Mouse (Mus musculus) gastrocnemius, adult 8-10 months (tissue): Measurements from ENCODE around the gene Apbb1. TPM values are rescaled to one million over a fixed set of nuclear protein-coding genes. Genes with fewer than 3 reads are reported as not detected.

Experiments used
- DNase-seq, 2 experiments: peaks; one replicate each; pipeline ENCODE4 v3.0.0; 2022; ENCODE audit warnings: low spot score in 2 of 2
- total RNA-seq, 4 experiments: library from RNA; stranded (reverse); gene quantifications; 2 replicates each; pipeline ENCODE4 v1.2.4; 2022

Apbb1 gene
- total RNA-seq, 4 experiments from 2014 or later, result 4.7 to 8.0 (median 6.8) TPM

DNA sequence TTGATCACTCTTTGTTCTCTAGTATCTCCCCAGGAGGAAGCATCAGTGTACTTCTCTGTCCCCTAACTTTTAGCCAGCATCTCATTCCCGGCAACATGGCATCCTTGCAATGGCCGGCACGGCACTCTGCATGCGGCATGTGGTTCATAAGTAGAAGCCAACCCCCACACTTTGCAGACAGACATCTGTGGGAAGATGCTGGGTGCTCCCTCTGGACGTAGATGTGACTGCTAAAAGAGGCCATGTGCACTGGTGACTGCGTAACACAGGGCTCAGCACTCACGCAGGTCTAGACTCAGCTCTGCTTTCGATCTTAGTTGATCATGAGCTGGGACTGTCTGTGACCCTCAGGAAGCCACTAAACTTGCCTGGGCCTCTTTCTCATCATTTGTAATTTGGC, 8.5 kb downstream of the Apbb1 start:
- DNase-seq, result no peak

DNA sequence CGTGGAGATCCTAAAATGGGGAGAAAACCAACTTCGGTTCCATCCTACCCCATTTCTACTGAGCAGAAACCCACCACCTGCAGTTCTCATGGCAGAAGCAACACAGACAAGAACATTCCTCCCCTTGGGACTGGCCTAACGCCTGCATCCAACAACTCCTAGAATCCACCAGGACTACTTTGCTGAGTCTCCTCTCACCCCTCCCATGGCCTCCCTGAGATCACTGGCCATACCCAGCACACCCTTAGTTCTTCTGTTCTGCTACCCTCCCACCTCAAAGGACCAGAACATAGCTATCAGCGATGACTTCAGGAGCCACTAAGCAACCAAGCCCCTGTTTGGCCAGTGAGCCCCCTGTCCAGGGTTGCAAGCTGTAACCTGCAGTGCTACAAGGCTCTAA, 10.7 kb downstream of the Apbb1 start:
- no peak for DNase-seq

DNA sequence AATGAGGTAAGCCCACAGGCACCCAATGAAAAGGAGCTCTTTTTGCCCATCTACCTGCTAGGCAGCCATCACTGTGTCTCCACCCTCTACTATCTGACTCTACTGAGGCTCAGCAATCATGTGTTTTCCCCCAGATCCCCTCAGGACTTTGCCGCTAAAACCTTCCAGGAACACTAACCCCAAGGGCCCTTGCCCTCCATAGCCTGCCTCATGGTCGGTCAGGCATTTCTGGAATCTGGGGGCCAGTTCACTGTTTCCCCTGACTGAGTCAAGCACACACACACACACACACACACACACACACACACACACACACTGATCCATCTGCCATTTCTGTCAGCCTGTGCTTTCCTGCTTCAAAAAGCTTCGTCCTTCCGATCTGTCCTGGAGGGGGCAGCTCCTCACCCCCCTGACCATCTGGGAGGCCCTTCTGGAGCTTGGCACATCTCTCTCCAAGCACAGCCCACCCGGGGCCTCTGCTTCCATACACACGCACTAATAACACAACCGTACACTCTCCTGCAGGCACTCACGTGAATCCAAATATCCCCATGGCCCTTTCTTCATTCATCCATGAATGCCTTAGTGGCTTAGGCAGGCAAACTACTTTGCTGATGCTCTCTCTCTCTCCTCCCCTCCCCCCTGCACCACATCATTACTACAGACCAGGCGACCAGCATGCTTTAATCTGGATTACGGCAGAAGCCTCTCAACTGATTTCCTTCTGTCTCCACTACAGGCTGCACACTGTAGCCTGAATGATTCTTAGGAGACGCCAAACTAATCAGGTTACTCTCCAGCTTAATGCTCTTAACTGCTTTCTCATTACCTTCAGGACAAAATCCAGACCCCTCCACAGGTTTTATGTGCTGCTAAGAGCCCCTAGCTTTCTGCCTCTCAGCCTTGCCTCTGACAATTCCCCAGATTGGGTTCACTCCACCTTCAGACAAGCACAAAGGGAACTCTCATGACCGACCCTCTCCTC, 11.6 kb downstream of the Apbb1 start:
- DNase-seq, result no peak

DNA sequence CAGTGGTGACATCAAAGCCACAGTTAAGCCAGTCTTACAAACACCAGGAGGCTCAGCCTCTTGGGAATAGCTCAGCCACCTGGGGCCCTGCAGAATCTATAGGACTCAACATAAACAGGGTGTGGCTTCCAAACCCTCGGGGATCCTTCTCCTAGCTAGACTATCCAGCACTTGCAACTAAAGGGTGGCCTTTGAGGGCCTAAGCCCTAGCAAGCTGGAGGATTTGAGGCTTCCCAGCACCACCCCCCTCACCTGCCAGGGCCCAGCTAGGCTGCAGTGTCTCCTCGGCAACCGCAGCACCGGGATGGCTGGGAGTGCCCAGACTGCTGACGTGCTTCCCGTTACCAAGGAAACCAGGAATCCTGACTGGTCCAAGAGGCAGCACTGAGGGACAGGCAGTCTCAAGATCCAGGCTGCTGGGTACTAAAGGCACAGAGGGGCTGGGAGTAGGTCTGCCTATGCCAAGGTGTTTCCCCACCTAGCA, 12.4 kb downstream of the Apbb1 start:
- DNase-seq, result no peak

DNA sequence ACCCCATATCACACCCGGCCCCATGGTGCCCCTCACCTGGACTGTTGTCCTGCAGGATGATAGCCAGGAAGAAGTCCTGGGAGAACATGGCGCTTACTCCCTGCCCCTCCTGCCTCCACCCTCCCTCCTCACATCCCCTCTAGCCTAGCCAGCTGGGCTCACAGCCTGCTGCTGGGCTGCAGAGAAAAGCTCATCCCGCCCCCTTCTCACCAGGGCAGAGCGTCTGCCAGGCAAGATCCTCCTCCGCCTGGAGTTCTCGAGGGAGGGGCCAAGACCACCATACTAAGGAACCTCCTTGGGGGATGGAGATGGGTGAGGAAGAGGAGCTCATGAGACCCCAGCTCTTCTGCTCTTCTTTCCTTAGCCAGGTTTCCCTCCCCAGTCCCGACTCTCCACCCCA, 12.9 kb downstream of the Apbb1 start:
- DNase-seq, result no peak

DNA sequence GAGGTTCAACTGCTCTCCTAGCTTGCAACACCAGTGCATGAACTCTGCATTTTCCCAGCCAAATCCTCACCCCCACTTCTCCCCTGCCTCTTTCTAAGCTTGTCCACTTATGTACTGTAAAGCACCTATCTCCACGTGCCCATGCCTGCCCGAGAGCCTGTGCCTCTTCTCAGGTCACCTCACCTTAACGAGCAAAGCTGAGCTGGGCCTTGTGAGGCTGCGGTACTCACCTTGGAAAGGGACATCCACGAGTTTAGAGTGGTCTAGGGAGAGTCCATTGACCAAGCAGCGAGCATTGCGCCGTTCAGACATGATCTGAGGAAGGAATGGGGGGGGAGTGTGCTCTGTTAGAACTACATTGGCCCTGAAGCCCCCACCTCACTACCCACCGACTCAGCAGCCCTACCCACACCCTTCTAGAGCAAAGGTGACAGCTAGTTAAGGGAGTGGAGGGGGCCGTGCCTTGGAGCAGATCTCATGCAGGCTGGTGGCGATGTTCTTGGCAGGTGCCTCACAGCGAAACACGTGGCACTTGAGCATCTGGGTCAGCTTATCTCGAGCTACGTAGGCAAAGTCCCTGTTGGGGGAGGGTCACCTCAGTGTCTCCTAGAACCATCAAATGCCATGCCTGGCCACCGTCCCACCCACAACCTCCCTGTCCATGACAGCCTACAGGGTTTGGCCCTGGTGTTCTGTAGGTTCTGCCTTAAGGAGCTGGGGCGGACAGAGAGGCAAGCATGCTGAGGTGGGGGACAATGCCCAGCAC, 16.2 kb downstream of the Apbb1 start:
- DNase-seq, result no peak

DNA sequence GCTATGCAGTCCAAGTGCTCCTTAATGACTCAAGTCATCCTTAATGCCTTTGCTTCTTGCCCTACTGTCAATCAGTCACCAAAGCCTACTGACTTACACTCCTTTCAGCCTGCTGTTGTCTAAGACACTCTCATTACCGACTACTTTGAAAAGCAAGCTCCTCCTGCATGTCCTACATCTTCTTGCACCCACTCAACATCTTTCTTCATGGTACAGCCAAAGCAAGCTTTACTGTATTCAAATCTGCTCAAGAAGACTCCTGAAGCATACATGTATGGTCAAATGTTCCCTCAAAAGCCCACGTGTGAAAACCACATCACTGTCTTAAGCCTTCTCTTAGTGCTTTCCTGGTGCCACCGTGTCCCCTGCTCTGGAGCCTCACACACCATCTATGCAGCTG, 18.1 kb downstream of the Apbb1 start:
- no peak for DNase-seq

DNA sequence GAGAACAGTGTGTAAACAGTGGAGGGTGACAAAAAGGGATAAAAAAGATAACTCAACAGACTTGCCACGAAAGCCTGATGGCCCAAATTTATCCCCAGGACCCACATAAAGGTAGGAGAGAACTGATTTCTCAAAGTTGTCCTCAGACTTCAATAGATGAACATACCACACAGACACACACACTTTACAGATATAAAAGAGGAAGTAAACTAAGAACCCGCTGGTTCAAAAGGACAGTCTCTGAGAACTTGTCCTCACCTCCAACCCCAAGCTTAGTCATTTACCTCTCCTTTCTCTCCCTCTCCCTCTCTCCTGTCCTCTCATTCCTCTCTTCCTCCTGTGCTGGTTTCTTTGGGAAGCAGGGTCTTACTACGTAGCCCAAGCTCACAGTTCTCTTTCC, 19.1 kb downstream of the Apbb1 start:
- DNase-seq, result no peak

DNA sequence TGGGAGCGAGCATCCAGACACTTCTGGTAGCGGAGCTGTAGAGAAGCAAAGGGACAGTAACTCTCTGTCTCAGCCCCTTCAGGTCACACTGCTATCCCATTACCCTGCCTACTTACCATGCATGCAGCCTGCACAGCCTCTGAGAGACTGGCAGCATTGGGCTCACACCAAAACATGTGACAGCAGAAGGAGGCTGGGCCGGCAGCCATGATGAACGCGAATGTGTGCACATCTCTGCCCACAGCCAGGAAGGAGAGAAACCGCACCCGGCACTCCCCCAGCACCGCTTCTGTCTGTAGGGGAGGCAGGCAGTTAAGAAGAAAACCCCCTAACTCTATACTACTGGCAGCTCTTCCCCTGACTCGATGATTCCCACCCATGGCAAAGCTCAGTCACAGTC, 22.4 kb downstream of the Apbb1 start:
- DNase-seq, result no peak

DNA sequence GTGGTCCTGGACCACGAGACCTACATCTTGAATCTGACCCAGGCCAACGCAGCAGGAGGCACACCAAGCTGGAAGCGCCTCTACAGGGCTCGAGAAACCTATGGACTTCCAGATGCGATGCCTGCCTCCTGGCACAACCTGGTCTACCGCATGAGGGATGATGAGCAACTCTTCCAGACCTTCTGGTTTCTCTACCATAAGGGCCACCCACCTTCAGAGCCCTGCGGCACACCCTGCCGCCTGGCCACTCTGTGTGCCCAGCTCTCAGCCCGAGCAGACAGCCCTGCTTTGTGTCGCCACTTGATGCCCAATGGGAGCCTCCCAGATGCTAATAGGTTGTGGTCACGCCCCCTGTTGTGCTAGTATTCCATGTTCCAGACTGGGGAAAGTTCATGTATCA, 23.8 kb downstream of the Apbb1 start:
- DNase-seq, result no peak

DNA sequence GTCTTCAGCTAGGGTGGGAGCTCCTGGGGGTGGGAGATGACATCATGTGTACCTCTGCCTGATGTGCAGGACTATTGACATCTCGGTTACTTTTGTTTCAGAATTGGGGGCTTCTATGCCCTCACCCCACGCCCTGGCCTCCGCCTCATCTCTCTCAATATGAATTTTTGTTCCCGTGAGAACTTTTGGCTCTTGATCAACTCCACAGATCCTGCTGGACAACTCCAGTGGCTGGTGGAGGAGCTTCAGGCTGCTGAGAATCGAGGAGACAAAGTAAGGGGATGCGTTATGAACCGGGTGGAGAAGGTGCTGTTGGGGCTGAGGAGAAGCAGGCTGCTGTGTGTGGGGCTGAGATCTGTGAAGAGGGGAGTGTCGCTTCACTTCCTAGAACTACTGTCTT, 25.0 kb downstream of the Apbb1 start:
- no peak for DNase-seq

DNA sequence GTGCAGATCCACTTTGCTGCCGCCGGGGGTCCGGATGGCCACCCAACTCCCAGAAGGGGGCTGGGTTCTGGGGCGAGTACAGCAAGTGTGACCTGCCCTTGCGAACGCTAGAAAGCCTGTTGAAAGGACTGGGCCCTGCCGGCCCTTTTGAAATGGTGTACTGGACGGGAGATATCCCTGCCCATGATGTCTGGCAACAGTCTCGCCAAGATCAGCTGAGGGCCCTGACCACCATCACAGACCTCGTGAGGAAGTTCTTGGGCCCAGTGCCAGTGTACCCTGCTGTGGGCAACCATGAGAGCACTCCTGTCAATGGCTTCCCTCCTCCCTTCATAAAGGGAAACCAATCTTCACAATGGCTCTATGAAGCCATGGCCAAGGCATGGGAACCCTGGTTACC, 25.9 kb downstream of the Apbb1 start:
- no peak for DNase-seq

DNA sequence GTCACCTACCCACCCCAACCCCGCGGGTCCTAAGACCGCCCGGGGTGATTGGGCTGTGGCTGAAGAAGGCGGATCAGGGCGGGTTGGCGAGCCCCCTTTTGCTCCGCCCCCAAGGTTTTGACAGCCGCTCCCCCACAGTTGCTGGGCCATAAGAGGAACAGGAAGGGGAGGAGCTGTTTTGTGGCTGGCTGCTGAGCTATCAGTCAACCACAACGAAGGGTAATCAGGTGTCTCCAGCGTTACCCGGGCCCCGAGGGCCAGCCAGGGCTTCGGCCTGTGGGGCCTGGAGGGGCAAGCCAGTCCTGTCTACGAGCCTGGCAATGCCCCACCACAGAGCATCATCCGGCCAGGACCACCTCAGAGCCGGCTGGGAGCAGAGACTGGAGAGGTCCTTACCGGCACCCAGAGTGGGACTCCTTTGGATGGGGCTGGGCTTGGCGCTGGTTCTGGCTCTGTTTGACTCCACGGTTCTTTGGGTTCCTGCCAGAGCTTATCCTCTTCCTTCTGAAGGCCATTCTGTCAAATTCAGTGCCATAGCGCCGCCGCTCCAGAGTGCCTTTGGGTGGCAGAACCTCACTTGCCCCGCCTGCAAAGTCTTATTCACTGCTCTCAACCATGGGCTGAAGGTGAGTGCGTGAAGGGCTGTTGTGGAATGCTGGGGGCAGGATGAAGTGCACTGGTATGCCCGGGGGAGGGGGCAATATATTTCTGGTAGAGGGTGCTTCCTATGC, 27.1 kb downstream of the Apbb1 start, which contains the start of gene Smpd1:
Gene Smpd1 (plus strand): TSS at position 149 of the 731 bp plus-strand sequence.
- DNase-seq, result peak; percentile 87 to 92

DNA sequence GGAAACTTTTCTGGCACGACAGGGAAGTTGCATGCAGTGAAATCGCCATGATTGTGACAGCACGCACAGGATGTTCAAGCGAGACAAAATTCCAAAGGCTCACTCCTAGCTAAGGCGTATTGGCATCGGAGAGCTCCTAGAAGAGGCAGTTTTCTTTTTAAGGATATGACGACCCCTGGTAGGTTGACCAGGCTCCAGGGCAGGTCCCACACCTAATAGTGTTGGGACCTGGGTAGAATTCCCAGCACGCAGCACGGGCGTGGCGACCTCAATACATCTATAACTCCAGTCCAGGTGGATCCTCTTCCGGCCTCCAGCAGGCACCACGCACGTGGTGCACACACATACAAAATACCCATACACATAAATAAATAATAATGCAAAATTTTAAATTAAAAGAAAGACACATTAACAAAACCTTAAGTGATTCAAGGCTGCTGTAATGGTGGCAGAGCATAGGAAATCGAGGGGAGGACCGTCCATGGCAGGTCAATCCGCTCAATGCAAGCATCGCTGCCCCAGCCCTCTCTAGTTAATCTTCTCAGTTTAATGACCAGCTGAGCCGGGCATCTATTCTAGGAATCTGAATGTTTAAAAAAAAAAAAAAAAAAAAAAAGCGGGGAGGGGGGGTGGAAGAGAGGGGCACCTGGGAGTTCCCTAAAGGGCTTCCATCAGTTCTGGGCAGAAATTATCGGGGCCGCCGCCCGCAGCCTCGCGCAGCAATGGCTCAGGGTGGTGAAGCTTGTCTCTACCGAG, 27.8 kb downstream of the Apbb1 start:
- no peak for DNase-seq

DNA sequence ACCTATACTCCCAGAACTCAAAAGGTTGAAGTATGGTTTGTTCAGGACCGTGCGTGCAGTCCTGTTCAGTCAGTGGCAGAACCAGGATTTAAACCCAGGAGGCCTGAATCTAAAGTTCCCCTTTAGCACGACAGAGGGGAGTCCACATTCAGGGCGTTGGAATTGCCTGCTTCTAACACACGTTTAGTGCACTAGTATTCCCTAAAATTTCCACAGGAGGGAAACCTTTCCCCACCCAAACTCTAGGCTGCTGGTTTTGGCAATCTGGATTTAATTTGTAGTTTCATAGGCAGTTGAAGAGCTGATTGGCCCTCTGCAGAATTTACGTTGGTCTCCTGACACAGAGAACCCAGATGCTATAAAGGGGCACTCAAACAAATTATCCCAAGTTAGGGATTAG, 32.4 kb downstream of the Apbb1 start:
- DNase-seq, result no peak

DNA sequence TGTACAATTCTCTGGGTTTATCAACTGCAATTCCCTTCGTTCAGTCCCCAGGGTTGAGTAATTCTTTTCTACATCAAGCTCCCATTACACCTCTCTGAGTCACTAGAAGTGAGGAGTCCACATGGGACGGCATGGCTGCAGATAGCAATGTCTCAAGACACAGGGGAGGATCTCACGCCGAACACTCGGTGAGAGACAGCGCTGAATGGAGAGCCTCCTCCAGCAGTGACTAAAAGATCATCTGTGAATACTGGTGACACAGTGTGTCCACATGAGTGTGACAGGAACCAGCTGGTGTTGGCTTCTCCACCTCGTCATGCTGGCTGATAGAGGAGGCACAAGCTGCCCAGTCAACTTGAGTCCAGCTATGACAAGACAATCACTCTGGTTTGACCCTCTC, 33.5 kb downstream of the Apbb1 start:
- DNase-seq, result no peak

DNA sequence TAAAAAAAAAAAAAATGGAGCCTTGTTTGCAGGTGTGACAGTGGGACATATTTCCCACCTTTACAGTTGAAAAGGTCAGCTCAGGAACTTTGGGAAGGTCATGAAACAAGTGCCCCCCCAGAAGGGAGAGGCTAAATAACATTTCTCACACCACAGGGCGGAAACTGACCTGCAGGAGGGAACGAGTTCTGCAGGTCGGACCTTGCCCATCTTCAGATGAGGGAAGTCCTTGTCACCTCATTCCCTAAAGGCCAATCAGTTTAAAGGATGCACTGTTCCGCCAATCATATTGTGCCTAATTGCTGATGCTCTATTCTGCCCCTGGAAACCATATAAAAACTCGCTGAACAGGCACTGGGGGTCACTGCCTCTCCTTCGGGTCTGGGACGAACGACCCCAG, 35.5 kb downstream of the Apbb1 start:
- no peak for DNase-seq

DNA sequence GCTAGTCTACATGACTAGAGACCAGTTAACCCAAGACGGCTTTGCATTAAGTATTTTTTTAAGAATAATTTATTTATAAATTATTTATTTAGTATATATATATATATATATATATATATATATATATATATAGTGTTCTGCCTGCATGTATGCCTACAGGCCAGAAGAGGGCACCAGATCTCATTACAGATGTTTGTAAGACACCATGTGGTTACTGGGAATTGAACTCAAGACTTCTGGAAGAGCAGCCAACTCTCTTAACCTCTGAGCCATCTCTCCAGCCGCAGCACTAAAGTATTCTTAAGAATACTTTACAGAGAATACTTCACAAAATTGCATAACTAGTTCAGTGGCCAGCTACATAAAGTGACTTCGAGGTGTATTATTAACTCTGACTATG, 47.3 kb downstream of the Apbb1 start:
- DNase-seq, result no peak

DNA sequence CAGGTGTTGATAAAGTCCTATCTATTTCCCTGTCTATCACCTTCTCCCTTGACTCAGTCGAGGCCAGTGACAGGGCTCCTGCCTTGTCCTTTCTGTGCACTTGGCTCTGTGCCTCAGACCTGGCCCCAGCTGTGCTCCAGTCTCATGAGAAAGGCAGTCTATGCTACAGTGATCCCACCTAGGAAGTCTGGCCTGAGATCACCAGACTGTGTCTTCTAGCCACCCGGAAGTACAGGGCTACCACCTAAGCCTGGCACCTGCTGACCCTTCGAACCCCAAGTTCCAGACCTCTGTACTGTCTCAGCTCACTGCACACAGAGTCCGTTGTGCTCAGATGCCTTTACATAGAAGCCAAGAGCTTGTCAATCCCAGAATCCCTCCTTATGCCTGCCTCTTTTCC, 53.4 kb downstream of the Apbb1 start:
- DNase-seq, result no peak

DNA sequence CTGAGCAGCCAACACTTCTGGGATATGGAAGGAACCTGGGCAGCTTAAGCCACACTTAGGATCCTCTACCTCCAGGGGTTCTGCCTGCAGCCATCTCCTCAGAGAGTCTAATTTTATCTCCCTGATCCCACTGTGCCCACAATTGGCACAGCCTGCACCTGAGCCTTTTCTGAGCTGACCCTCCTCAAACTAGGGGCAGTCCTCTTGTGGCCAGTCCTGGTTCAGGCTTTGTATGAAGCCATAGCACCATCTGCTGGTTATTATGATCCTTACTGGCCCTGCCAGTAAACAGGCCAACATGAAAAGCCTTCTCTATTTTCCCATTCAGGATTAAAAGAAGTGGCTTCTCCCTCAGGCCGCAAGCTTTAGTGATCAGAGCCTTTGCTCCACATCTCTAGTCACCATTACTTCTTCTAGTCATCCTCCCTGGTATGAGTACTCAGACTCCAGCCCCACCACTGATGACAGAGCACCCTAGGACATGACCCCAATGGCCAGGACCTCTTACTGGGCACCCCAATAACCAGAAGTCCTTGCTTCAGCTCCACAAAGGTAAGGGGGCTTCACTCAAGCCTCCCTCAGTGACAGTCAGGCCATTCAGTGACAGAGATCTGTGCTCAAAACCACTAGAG, 54.0 kb downstream of the Apbb1 start:
- DNase-seq, result no peak
